Comparison of ENCODE assay signal across 8 mouse cellular contexts in genomic region chr3:32509496-32510374, GRCm38 (mm10). TPM values are rescaled to one million over a fixed set of nuclear protein-coding genes. Genes with fewer than 3 reads are reported as not detected.
DNase-seq lines count a peak whose midpoint lies in the region; ATAC-seq and TF ChIP-seq lines count a peak whose summit lies in the region.

Zfp639 (plus strand) TSS chr3:32510259.

- H3K9ac ChIP-seq in lung, embryonic 16.5 days (ENCODE audit: low read length): peak within 1 kb of the TSS; percentile 95
- H3K9ac ChIP-seq in hindbrain, embryonic 15.5 days: peak within 1 kb of the TSS; percentile 75
- H3K9ac ChIP-seq in liver, postnatal 0 days (replicated peaks): peak within 1 kb of the TSS; percentile 88

- H3K4me3 ChIP-seq in lung, embryonic 16.5 days (ENCODE audit: low read length): peak within 1 kb of the TSS; percentile 92
- H3K4me3 ChIP-seq in hindbrain, embryonic 15.5 days: peak within 1 kb of the TSS; percentile 71
- peak within 1 kb of the TSS; percentile 78 for H3K4me3 ChIP-seq in liver, postnatal 0 days (ENCODE audit: low read depth, low read length)

- 5% methylated on average over 24 of the region's 24 CpGs for WGBS in lung, embryonic 16.5 days
- 5% methylated on average over 24 of the region's 24 CpGs for WGBS in hindbrain, embryonic 15.5 days
- 15% methylated on average over 24 of the region's 24 CpGs for WGBS in liver, postnatal 0 days (ENCODE audit: insufficient replicate concordance)

- H3K4me2 ChIP-seq in lung, embryonic 16.5 days (ENCODE audit: low read depth, low read length): peak within 1 kb of the TSS; percentile 63
- H3K4me2 ChIP-seq in hindbrain, embryonic 15.5 days: peak within 1 kb of the TSS; percentile 65
- peak within 1 kb of the TSS; percentile 78 for H3K4me2 ChIP-seq in liver, postnatal 0 days (ENCODE audit: low read depth, low read length)

- H3K27me3 ChIP-seq in lung, embryonic 16.5 days (ENCODE audit: control insufficient read depth, insufficient read depth, low read depth, low read length): no peaks in the 10 kb centered on the region
- no peaks in the 10 kb centered on the region for H3K27me3 ChIP-seq in hindbrain, embryonic 15.5 days
- H3K27me3 ChIP-seq in liver, postnatal 0 days (ENCODE audit: insufficient read depth, low read length): no peaks in the 10 kb centered on the region

- no peak for DNase-seq in lung, postnatal 36 days
- DNase-seq in adrenal gland, postnatal 25 days: no peak
- DNase-seq in gastrocnemius, adult 18-20 months (ENCODE audit: low spot score): no peak
- no peak for DNase-seq in liver, postnatal 0 days
- no peak for DNase-seq in Muller cell, postnatal 12 days (ENCODE audit: inconsistent ontology term)
- no peak for DNase-seq in kidney, adult 9 months

- no peak for TF ChIP-seq CTCF in liver, postnatal 0 days (IDR thresholded peaks at IDR 0.05; ENCODE audit: low read depth)

- no peaks in the 10 kb centered on the region for H3K9me3 ChIP-seq in lung, embryonic 16.5 days (ENCODE audit: control insufficient read depth, low read length)
- no peaks in the 10 kb centered on the region for H3K9me3 ChIP-seq in hindbrain, embryonic 15.5 days
- no peaks in the 10 kb centered on the region for H3K9me3 ChIP-seq in liver, postnatal 0 days (ENCODE audit: low read length)

- peaks cover 1% of the 10 kb centered on the region for H3K36me3 ChIP-seq in lung, embryonic 16.5 days (ENCODE audit: control insufficient read depth, insufficient read depth, low read length)
- H3K36me3 ChIP-seq in hindbrain, embryonic 15.5 days: peaks cover 6% of the 10 kb centered on the region
- peaks cover 2% of the 10 kb centered on the region; the same call in 1 of the 2 replicates for H3K36me3 ChIP-seq in liver, postnatal 0 days (replicated peaks; ENCODE audit: insufficient read depth, low read length)

- H3K4me1 ChIP-seq in lung, embryonic 16.5 days (replicated peaks; ENCODE audit: control insufficient read depth, insufficient read depth, low read length): peaks cover 7% of the 10 kb centered on the region; the same call in 1 of the 2 replicates
- H3K4me1 ChIP-seq in hindbrain, embryonic 15.5 days (replicated peaks): peaks cover 38% of the 10 kb centered on the region
- H3K4me1 ChIP-seq in liver, postnatal 0 days (ENCODE audit: insufficient read depth): peaks cover 20% of the 10 kb centered on the region

- no peak for TF ChIP-seq EP300 in liver, postnatal 0 days (IDR thresholded peaks at IDR 0.05; ENCODE audit: low read depth)

- no peak; the same call in 1 of the 2 replicates for ATAC-seq in lung, embryonic 16.5 days (ENCODE audit: low read depth)
- ATAC-seq in hindbrain, embryonic 15.5 days (ENCODE audit: low FRiP score, low read depth): no peak
- peak; percentile 33 for ATAC-seq in liver, postnatal 0 days

- H3K27ac ChIP-seq in lung, embryonic 16.5 days (ENCODE audit: low read length): peak within 1 kb of the TSS; percentile 91
- peak within 1 kb of the TSS; percentile 78 for H3K27ac ChIP-seq in hindbrain, embryonic 15.5 days (replicated peaks)
- H3K27ac ChIP-seq in liver, postnatal 0 days (ENCODE audit: low read depth): peak within 1 kb of the TSS; percentile 93

RNA-seq across cellular contexts. Expression of gene Zfp639, which starts in this region (rescaled TPM):
- 36.1 and 37.0 TPM in 2 replicates for polyA plus RNA-seq in lung, embryonic 16.5 days (2015; fragmentation: Nextera tagmentation; extraction: Ambion mirVana)
- 31.7 and 38.1 TPM in 2 replicates for total RNA-seq in adrenal gland, postnatal 25 days (2021)
- total RNA-seq in gastrocnemius, adult 18-20 months (2021): 10 to 100 TPM; 28.7 to 32.4 TPM
- polyA plus RNA-seq in hindbrain, embryonic 15.5 days (2015; fragmentation: Nextera tagmentation; extraction: Ambion mirVana): 36.9 and 40.0 TPM in 2 replicates
- polyA plus RNA-seq in liver, postnatal 0 days (2015; fragmentation: Nextera tagmentation; extraction: Ambion mirVana): 13.5 and 14.0 TPM in 2 replicates
